Mouse (Mus musculus): Measurements from ENCODE around the gene Pcnx2.

Pcnx2 gene

GRCm38 (mm10) chr8:125709171-125709570 lies 188.9 kb downstream of the Pcnx2 start:
- no peak for DNase-seq (ENCODE audit: low read depth, low spot score)
- Histone ChIP-seq H3K27me3 (ENCODE audit: control insufficient read depth, insufficient read depth, low read length, poor library complexity, severe bottlenecking) (no peaks in the 10 kb centered on the region), H3K36me3 (ENCODE audit: control insufficient read depth, insufficient read depth, low read length, poor library complexity, severe bottlenecking) (no peaks in the 10 kb centered on the region)

GRCm38 (mm10) chr8:125705816-125706215 lies 192.3 kb downstream of the Pcnx2 start:
- H3K36me3 ChIP-seq (ENCODE audit: control insufficient read depth, insufficient read depth, low read length, poor library complexity, severe bottlenecking): no peaks in the 10 kb centered on the region
- no peaks in the 10 kb centered on the region for H3K27me3 ChIP-seq (ENCODE audit: control insufficient read depth, insufficient read depth, low read length, poor library complexity, severe bottlenecking)
- no peak for DNase-seq (ENCODE audit: low read depth, low spot score)

GRCm38 (mm10) chr8:125704434-125704833 lies 193.7 kb downstream of the Pcnx2 start:
- Histone ChIP-seq H3K27me3 (ENCODE audit: control insufficient read depth, insufficient read depth, low read length, poor library complexity, severe bottlenecking) (no peaks in the 10 kb centered on the region), H3K36me3 (ENCODE audit: control insufficient read depth, insufficient read depth, low read length, poor library complexity, severe bottlenecking) (no peaks in the 10 kb centered on the region)
- no peak for DNase-seq (ENCODE audit: low read depth, low spot score)

- Histone ChIP-seq H3K36me3 (ENCODE audit: control insufficient read depth, insufficient read depth, low read length, poor library complexity, severe bottlenecking) (no peaks in the 10 kb centered on the region), H3K27me3 (ENCODE audit: control insufficient read depth, insufficient read depth, low read length, poor library complexity, severe bottlenecking) (no peaks in the 10 kb centered on the region)
- DNase-seq (ENCODE audit: low read depth, low spot score): no peak
Observed at GRCm38 (mm10) chr8:125702868-125703473, 195.1 kb downstream of the Pcnx2 start.
